Mouse (Mus musculus) E14TG2a.4 (cell line): Measurements from ENCODE around the gene Gfm1.

Experiments
- CTCF ChIP-seq: conservative IDR thresholded peaks from 2 replicates; pipeline ENCODE4 v1.5.1; 2014; ENCODE audit warnings: low read length
- POU5F1 ChIP-seq: IDR thresholded peaks from 2 replicates; pipeline ENCODE4 v1.6.1; 2014; ENCODE audit warnings: low read length, borderline replicate concordance

- no peak for TF ChIP-seq CTCF
- no peak for TF ChIP-seq POU5F1
These were observed 78.5 kb downstream of the Gfm1 start for GRCm38 (mm10) chr3:67508216-67508892.
